Mouse (Mus musculus) forebrain, embryonic 13.5 days (tissue): ENCODE measurements around the gene Alox8. TPM values are rescaled to one million over a fixed set of nuclear protein-coding genes. Genes with fewer than 3 reads are reported as not detected.

Experiments
- ATAC-seq: fragments of 200-750 bp; cut with Nextera tagmentation; 2 replicates; pipeline ENCODE4 v1.8.0; 2017
- H3K27ac ChIP-seq: fragments of 300-500 bp; sonication (generic); 2 replicates; pipeline ENCODE4 v1.5.1; 2015; ENCODE audit warnings: inconsistent platforms, mild to moderate bottlenecking, moderate library complexity
- H3K27me3 ChIP-seq: fragments of 300-500 bp; sonication (generic); 2 replicates; pipeline ENCODE4 v1.6.1; 2015; ENCODE audit warnings: mild to moderate bottlenecking, inconsistent platforms
- H3K36me3 ChIP-seq: fragments of 300-500 bp; sonication (generic); 2 replicates; pipeline ENCODE4 v1.6.1; 2015; ENCODE audit warnings: mild to moderate bottlenecking, inconsistent platforms; ENCODE audit not compliant: poor library complexity, severe bottlenecking
- H3K4me1 ChIP-seq: fragments of 300-500 bp; sonication (generic); 2 replicates; pipeline ENCODE4 v1.6.1; 2015; ENCODE audit warnings: inconsistent platforms
- H3K4me2 ChIP-seq: fragments of 300-500 bp; sonication (generic); 2 replicates; pipeline ENCODE4 v1.6.1; 2015; ENCODE audit warnings: inconsistent platforms, mild to moderate bottlenecking, moderate library complexity
- H3K4me3 ChIP-seq: fragments of 300-500 bp; sonication (generic); 2 replicates; pipeline ENCODE4 v1.5.1; 2015; ENCODE audit warnings: mild to moderate bottlenecking, inconsistent platforms
- H3K9ac ChIP-seq: fragments of 300-500 bp; sonication (generic); 2 replicates; pipeline ENCODE4 v1.6.1; 2015; ENCODE audit warnings: mild to moderate bottlenecking, inconsistent platforms
- H3K9me3 ChIP-seq: fragments of 300-500 bp; sonication (generic); replicated peaks from 2 replicates; pipeline ENCODE4 v1.6.1; 2016; ENCODE audit warnings: inconsistent platforms
- WGBS: fragments of 180-500 bp; shearing (Covaris S2); methylation state at CpG from one replicate; pipeline ENCODE4 v1.1.7; 2015; 5-methylcytosine and 5-hydroxymethylcytosine counted together
- polyA plus RNA-seq: library from polyadenylated mRNA; unstranded; fragments of >200 nt; fragmentation: Nextera tagmentation; extraction: Ambion mirVana; gene quantifications from 2 replicates; pipeline ENCODE4 v1.2.1, GENCODE M21; 2015

Gene Alox8
- polyA plus RNA-seq, 1 experiment from 2014 or later = not detected

DNA sequence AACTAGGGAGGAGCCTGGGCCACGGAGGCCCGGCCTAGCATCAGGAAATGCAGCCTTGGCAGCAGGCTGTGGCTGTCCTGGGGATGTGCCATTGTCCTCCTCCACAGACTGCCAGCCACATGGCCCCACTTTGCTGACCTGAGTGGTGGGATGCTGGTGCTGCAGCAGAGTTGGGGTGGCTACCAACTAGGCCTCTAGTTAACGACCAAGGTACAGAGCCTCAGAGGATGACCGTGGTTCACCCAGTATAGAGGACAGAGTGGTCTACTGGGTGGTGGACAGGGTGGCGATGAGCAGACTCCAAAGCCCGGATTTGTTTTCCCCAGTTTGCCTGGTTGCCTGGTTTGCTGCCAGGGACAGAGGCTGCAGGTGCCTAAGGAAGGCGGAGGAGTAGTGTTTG is 22.9 kb downstream of the Alox8 start:
- WGBS = 88% methylated on average over 7 of the region's 7 CpGs
- H3K36me3 ChIP-seq = no peaks in the 10 kb centered on the region
- no peaks in the 10 kb centered on the region for H3K9me3 ChIP-seq
- no peak overlapping the region for H3K4me2 ChIP-seq
- H3K27me3 ChIP-seq = no peaks in the 10 kb centered on the region
- no peak for ATAC-seq
- no peaks in the 10 kb centered on the region for H3K4me1 ChIP-seq
- no peak overlapping the region for H3K4me3 ChIP-seq
- no peak overlapping the region for H3K27ac ChIP-seq
- no peak overlapping the region for H3K9ac ChIP-seq

DNA sequence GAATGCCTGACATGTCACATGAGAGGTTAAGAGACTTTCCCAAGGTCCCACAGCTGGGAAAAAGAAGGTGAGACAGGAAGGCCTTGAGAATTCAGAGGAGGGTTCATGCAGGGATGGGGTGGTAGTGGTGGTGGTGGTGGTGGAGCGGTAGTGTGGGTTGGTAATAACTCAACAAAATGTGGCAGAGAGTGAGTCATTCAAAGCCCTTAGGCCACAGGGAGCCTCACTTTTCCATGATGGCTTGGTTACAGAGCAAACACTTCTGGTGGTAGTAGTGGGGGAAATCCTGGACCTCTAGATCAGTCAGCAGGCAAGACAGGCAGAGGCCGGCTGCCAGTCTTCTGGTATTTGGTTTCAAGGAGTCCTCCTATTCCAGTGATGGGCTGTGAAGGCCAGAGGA is 25.0 kb downstream of the Alox8 start:
- no peak overlapping the region for H3K9ac ChIP-seq
- 96% methylated on average over 2 of the region's 2 CpGs for WGBS
- H3K27me3 ChIP-seq = no peaks in the 10 kb centered on the region
- no peaks in the 10 kb centered on the region for H3K36me3 ChIP-seq
- no peak for ATAC-seq
- H3K9me3 ChIP-seq = no peaks in the 10 kb centered on the region
- H3K4me1 ChIP-seq = no peaks in the 10 kb centered on the region
- no peak overlapping the region for H3K27ac ChIP-seq
- no peak overlapping the region for H3K4me3 ChIP-seq
- H3K4me2 ChIP-seq = no peak overlapping the region

GRCm38 (mm10) chr11:69171626-69172025 is 26.0 kb downstream of the Alox8 start:
- Histone ChIP-seq H3K36me3 (no peaks in the 10 kb centered on the region), H3K27ac (no peak overlapping the region), H3K9ac (no peak overlapping the region), H3K4me1 (no peaks in the 10 kb centered on the region), H3K9me3 (no peaks in the 10 kb centered on the region), H3K4me3 (no peak overlapping the region), H3K27me3 (no peaks in the 10 kb centered on the region), H3K4me2 (no peak overlapping the region)
- ATAC-seq = no peak
- WGBS = 28% methylated on average over 7 of the region's 7 CpGs

GRCm38 (mm10) chr11:69169313-69169712 is 28.3 kb downstream of the Alox8 start:
- 91% methylated on average over 12 of the region's 12 CpGs for WGBS
- H3K4me1 ChIP-seq = no peaks in the 10 kb centered on the region
- ATAC-seq = no peak

GRCm38 (mm10) chr11:69156800-69157199 is 40.8 kb downstream of the Alox8 start, which contains the start of gene Alox12b:
Alox12b (plus strand) TSS chr11:69156989.
- ATAC-seq = peak; percentile 48; the same call in 1 of the 2 replicates

More at GRCm38 (mm10) chr11:69169313-69169712, 28.3 kb downstream of the Alox8 start:
- Histone ChIP-seq H3K27me3 (peaks cover 1% of the 10 kb centered on the region; the same call in 1 of the 2 replicates), H3K4me2 (no peak overlapping the region), H3K9ac (no peak overlapping the region), H3K4me3 (no peak overlapping the region), H3K36me3 (no peaks in the 10 kb centered on the region), H3K9me3 (no peaks in the 10 kb centered on the region), H3K27ac (no peak overlapping the region)

GRCm38 (mm10) chr11:69155351-69155750 is 42.3 kb downstream of the Alox8 start:
- H3K27me3 ChIP-seq = peaks cover 47% of the 10 kb centered on the region
- no peak overlapping the region for H3K4me3 ChIP-seq
- no peaks in the 10 kb centered on the region for H3K36me3 ChIP-seq
- no peak overlapping the region for H3K4me2 ChIP-seq
- no peak overlapping the region for H3K9ac ChIP-seq
- no peak overlapping the region for H3K27ac ChIP-seq
- peaks cover 15% of the 10 kb centered on the region; the same call in 1 of the 2 replicates for H3K4me1 ChIP-seq
- no peak for ATAC-seq
- WGBS = 65% methylated on average over 1 of the region's 1 CpGs
- no peaks in the 10 kb centered on the region for H3K9me3 ChIP-seq

More at GRCm38 (mm10) chr11:69156800-69157199, 40.8 kb downstream of the Alox8 start, which contains the start of gene Alox12b:
- Histone ChIP-seq H3K9me3 (no peaks in the 10 kb centered on the region), H3K4me1 (peaks cover 10% of the 10 kb centered on the region; the same call in 1 of the 2 replicates), H3K9ac (peak within 1 kb of the TSS; percentile 2; the same call in 1 of the 2 replicates), H3K4me2 (peak within 1 kb of the TSS; percentile 45), H3K4me3 (peak within 1 kb of the TSS; percentile 19), H3K27ac (no peak within 1 kb of the TSS), H3K36me3 (no peaks in the 10 kb centered on the region), H3K27me3 (peaks cover 40% of the 10 kb centered on the region)
- 3% methylated on average over 18 of the region's 18 CpGs for WGBS

DNA sequence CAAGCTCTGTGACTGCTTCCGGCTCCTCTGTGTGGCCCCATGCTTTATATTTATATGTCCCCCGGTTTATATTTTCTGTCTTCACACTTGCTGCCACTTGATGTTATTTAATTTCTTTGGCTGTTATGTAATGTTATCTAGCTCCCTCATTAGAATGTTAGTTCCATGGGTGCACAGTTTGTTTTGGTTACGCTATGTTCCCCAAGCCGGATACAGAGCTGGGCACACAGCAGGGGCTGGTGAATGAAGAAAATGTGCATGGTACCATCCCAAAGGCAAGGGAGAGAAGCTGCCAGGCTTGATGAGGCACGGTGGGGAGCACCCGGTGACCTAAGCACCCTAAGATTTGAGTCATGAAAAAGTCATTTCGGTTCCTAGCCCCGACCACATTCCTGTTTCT is 43.8 kb downstream of the Alox8 start:
- no peak overlapping the region for H3K4me2 ChIP-seq
- H3K27me3 ChIP-seq = peaks cover 42% of the 10 kb centered on the region
- no peaks in the 10 kb centered on the region for H3K9me3 ChIP-seq
- H3K4me1 ChIP-seq = peaks cover 15% of the 10 kb centered on the region; the same call in 1 of the 2 replicates
- H3K4me3 ChIP-seq = no peak overlapping the region
- 84% methylated on average over 8 of the region's 8 CpGs for WGBS
- ATAC-seq = no peak
- no peaks in the 10 kb centered on the region for H3K36me3 ChIP-seq
- H3K27ac ChIP-seq = no peak overlapping the region
- H3K9ac ChIP-seq = no peak overlapping the region

DNA sequence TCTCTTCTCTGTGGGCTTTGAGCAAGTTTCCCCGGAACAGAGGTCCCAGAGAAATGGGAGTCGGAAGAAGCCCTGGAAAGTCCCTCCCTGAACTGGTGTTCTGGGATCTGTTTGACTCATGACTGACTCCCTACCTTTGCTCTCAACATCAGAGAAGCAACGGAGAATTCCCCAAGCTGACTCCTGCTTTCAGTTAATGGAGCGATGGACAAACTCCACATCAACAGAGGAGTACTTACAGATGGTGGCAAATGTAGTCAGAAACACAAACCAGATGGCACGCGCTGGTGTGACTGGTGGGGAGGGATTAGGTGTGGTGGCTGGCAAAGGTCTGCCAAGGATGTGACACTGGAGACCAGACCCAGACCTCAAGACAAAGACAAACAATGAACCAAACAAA is 46.6 kb downstream of the Alox8 start:
- WGBS = 75% methylated on average over 6 of the region's 6 CpGs
- Histone ChIP-seq H3K4me1 (peaks cover 5% of the 10 kb centered on the region; the same call in 1 of the 2 replicates), H3K27me3 (peaks cover 15% of the 10 kb centered on the region), H3K9me3 (no peaks in the 10 kb centered on the region), H3K4me3 (no peak overlapping the region), H3K27ac (no peak overlapping the region), H3K9ac (no peak overlapping the region), H3K4me2 (peak overlapping the region; percentile 39), H3K36me3 (no peaks in the 10 kb centered on the region)
- ATAC-seq = no peak

GRCm38 (mm10) chr11:69150444-69150843 is 47.2 kb downstream of the Alox8 start:
- no peak overlapping the region for H3K27ac ChIP-seq
- H3K36me3 ChIP-seq = no peaks in the 10 kb centered on the region
- no peaks in the 10 kb centered on the region for H3K9me3 ChIP-seq
- no peak overlapping the region for H3K9ac ChIP-seq
- H3K27me3 ChIP-seq = peaks cover 15% of the 10 kb centered on the region
- ATAC-seq = no peak
- peak overlapping the region; percentile 39 for H3K4me2 ChIP-seq
- peaks cover 5% of the 10 kb centered on the region; the same call in 1 of the 2 replicates for H3K4me1 ChIP-seq
- H3K4me3 ChIP-seq = no peak overlapping the region
- WGBS = 7% methylated on average over 7 of the region's 7 CpGs

GRCm38 (mm10) chr11:69149728-69150127 is 47.9 kb downstream of the Alox8 start:
- H3K36me3 ChIP-seq = no peaks in the 10 kb centered on the region
- peaks cover 13% of the 10 kb centered on the region for H3K27me3 ChIP-seq
- peaks cover 5% of the 10 kb centered on the region; the same call in 1 of the 2 replicates for H3K4me1 ChIP-seq
- H3K4me2 ChIP-seq = no peak overlapping the region
- H3K27ac ChIP-seq = no peak overlapping the region
- H3K4me3 ChIP-seq = no peak overlapping the region
- no peaks in the 10 kb centered on the region for H3K9me3 ChIP-seq
- H3K9ac ChIP-seq = no peak overlapping the region
- 83% methylated on average over 6 of the region's 6 CpGs for WGBS
- no peak for ATAC-seq

DNA sequence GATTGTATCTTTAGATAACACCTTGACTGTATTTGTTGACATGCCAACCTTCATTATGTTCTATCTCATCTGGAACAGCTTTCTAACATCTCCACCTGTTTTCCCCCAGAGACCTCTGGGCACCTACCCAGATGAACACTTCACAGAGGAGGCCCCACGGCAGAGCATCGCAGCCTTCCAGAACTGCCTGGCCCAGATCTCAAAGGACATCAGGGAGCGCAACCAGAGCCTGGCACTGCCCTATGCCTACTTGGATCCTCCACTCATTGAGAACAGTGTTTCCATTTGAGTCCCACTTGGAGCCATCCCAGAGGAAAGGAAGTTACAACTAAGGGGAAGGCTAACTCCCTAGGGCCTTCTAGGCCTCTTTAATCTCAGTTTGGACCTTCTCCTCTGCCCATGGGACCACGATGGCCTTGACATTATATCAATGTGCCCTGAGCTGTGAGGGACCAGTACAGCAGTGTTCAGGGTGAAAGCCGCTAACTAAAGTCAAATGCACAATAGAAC is 49.1 kb downstream of the Alox8 start:
- 94% methylated on average over 5 of the region's 5 CpGs for WGBS
- no peak overlapping the region for H3K4me3 ChIP-seq

DNA sequence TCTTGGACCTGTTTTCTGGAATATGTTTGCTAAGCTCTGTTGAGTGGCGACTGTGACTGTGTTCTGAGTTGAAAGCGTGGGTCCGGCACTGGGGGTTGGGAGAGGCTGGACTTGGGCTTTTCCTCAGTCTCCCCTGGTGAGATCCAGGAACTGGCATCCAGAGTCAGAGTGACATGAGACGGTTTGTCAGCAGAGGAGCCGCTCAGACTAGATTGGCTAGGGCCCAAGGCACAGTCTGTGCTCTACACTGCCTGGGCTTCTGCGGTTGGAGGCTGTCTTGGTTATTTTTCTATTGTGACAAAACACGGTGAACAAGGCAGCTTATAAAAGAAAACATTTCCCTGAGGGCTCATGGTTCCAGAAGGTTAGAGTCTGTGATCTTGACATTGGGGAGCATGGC is 50.1 kb downstream of the Alox8 start:
- 73% methylated on average over 7 of the region's 7 CpGs for WGBS
- Histone ChIP-seq H3K4me2 (no peak overlapping the region), H3K36me3 (no peaks in the 10 kb centered on the region), H3K27me3 (peaks cover 11% of the 10 kb centered on the region), H3K27ac (no peak overlapping the region), H3K9ac (no peak overlapping the region), H3K4me1 (peaks cover 5% of the 10 kb centered on the region; the same call in 1 of the 2 replicates), H3K9me3 (no peaks in the 10 kb centered on the region), H3K4me3 (no peak overlapping the region)
- no peak for ATAC-seq

More for the DNA sequence above, 49.1 kb downstream of the Alox8 start:
- no peak overlapping the region for H3K4me2 ChIP-seq
- peaks cover 11% of the 10 kb centered on the region for H3K27me3 ChIP-seq
- no peaks in the 10 kb centered on the region for H3K36me3 ChIP-seq
- no peak overlapping the region for H3K9ac ChIP-seq
- no peak for ATAC-seq
- no peak overlapping the region for H3K27ac ChIP-seq
- peaks cover 5% of the 10 kb centered on the region; the same call in 1 of the 2 replicates for H3K4me1 ChIP-seq
- H3K9me3 ChIP-seq = no peaks in the 10 kb centered on the region

GRCm38 (mm10) chr11:69135361-69135760 is 62.3 kb downstream of the Alox8 start:
- H3K9me3 ChIP-seq = no peaks in the 10 kb centered on the region
- peaks cover 14% of the 10 kb centered on the region; the same call in 1 of the 2 replicates for H3K4me1 ChIP-seq
- H3K27me3 ChIP-seq = no peaks in the 10 kb centered on the region; the same call in 1 of the 2 replicates
- no peak overlapping the region for H3K27ac ChIP-seq
- ATAC-seq = no peak
- no peak overlapping the region for H3K4me3 ChIP-seq
- H3K4me2 ChIP-seq = no peak overlapping the region
- 88% methylated on average over 6 of the region's 6 CpGs for WGBS
- no peaks in the 10 kb centered on the region for H3K36me3 ChIP-seq
- no peak overlapping the region for H3K9ac ChIP-seq
